Mouse (Mus musculus) embryonic fibroblast, embryonic 13.5 days (primary cell): ENCODE results near the gene Gart. TPM values are rescaled to one million over a fixed set of nuclear protein-coding genes. Genes with fewer than 3 reads are reported as not detected.

Experiments used
- H3K27ac ChIP-seq: 2 replicates; pipeline ENCODE4 v1.5.1; 2012; ENCODE audit warnings: low read length, control low read depth, inconsistent platforms; ENCODE audit not compliant: insufficient read depth
- H3K4me1 ChIP-seq: 2 replicates; pipeline ENCODE4 v1.6.1; 2011; ENCODE audit warnings: low read length; ENCODE audit not compliant: control insufficient read depth, insufficient read depth
- H3K4me3 ChIP-seq: 2 replicates; pipeline ENCODE4 v1.5.1; 2011; ENCODE audit warnings: mild to moderate bottlenecking, control low read depth, low read length; ENCODE audit not compliant: insufficient read depth
- CTCF ChIP-seq: IDR thresholded peaks from 2 replicates; pipeline ENCODE4 v1.5.1; 2011; ENCODE audit warnings: mild to moderate bottlenecking, control low read depth, low read length, moderate library complexity, borderline replicate concordance; ENCODE audit not compliant: insufficient read depth
- POLR2A ChIP-seq: IDR thresholded peaks from 2 replicates; pipeline ENCODE4 v1.6.1; 2011; ENCODE audit warnings: low read depth, mild to moderate bottlenecking, control low read depth, low read length, moderate library complexity
- polyA plus RNA-seq: library from polyadenylated mRNA; stranded (reverse); fragments of >200 nt; gene quantifications from 2 replicates; pipeline ENCODE4 v1.2.4, GENCODE M21; 2011; ENCODE audit warnings: low read depth; ENCODE audit not compliant: missing spikeins, insufficient read length

Gene Gart
- polyA plus RNA-seq, 1 experiment: 68.2 TPM

DNA sequence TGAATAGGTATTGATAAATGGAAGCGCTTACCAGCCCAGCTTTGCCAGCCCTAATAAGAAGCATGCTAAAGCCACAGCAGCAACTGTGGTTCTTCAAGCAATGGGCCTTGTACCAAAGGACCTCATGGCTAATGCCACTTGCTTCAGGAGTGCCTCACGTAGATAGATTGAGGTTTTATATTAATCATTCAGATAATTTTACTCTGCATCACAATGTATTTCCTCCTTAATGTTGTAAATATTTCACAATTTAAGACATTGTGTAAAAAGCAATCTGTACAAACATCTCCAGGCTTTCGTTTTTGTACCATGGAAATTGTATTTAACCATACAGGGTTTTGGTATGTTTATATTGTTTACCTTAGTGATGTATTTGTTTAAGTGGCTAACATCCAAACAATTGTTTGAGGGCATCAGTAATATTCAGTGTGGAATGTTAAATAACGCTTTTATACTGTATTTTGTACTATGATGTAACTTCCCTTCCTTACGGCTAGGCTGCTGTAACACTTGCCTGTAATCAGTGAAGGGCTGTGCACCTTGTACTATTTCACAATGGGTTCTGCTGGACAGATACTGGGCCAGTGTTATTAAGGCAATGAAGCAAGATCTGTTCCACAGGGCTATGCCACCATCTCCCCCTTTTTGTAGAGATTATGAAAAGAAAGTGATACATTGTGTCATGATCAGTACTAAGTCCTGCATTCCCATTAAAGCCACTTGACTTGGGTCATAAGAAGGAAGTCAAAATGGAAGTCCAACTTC, 31.6 kb upstream of the Gart start:
- no peak overlapping the region for H3K4me3 ChIP-seq
- no peaks in the 10 kb centered on the region for H3K4me1 ChIP-seq
- TF ChIP-seq POLR2A: no peak
- TF ChIP-seq CTCF: no peak
- no peak overlapping the region for H3K27ac ChIP-seq

DNA sequence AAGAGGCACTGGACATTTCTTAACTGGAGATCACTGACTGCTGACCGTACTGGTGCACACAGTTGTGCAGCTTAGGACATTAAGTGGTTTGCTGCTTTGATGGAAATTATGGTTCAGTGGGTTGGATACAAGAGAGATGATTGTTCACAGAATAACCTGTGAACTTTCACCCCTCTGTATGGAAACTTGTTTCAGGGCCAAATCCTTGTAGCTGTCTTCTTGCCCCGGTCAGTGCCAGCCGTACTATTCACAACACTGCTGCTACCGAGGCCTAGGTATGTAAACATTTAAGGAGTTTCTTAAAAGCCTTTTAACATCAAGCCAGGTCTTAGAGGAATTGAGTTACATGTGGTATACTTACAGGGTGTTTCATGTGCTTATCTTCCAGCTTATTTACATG, 27.7 kb upstream of the Gart start:
- H3K27ac ChIP-seq: no peak overlapping the region
- H3K4me3 ChIP-seq: no peak overlapping the region
- no peak for TF ChIP-seq POLR2A
- TF ChIP-seq CTCF: no peak
- no peaks in the 10 kb centered on the region for H3K4me1 ChIP-seq

DNA sequence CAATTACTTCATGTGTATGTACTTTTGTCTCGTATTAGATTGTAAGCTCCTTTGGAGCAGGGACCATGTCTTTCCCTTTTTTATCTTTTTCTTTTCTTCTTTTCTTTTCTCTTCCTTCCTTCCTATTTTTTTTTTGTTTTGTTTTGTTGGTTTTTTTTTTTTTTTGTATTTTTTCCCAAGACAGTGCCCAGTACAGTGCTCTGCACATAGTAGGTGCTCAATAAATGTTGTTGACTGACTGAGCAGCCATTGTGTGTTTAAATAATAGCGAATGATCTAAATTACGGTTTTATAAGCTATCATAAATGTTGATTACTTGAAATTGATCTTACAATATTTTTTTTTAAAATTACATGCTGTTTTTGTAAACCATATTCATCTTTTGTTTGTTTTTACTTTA, 17.0 kb upstream of the Gart start:
- H3K27ac ChIP-seq: no peak overlapping the region
- H3K4me1 ChIP-seq: no peaks in the 10 kb centered on the region
- H3K4me3 ChIP-seq: no peak overlapping the region
- no peak for TF ChIP-seq CTCF

DNA sequence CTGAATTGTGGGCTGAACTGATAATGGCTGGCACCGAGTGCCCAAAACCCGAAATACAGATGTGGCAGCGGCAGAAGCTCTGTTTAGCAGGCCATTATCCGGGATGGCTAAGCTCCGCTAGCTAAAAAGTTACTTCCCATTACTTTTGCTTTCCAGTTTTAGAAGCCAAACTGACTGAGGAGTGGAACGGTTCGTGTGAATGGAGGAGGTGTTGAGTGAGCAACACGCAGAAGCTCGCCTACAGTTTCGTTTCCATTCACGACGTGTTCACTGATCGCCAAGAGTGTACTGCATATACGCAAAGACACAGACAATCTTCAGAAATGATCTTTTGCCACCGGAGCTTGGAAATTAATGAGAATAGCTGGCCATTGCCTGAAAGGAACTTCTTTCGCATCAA, 15.6 kb upstream of the Gart start:
- Histone ChIP-seq H3K27ac (no peak overlapping the region), H3K4me1 (no peaks in the 10 kb centered on the region), H3K4me3 (no peak overlapping the region)
- TF ChIP-seq CTCF (no peak), POLR2A (no peak)

DNA sequence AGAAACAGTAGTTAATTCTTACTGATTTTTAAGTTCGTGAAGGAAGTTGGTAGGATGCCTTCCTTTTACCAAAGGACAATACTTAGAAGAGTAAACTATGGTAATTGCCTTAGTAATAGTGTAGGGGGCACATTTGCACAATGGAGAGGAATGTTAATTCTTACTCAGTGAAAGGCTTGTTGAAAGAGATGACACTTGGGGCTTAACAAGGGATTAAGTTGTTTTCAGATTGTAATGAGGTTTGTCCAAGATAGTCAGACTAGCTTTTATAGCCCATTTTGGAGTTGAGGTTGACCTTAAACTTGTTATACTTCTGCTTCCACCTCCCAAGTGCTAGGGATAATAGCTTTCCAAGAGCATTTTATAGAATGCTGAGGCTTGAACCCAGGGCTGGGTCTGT, 14.6 kb upstream of the Gart start:
- TF ChIP-seq CTCF (no peak), POLR2A (no peak)
- Histone ChIP-seq H3K4me3 (no peak overlapping the region), H3K4me1 (no peaks in the 10 kb centered on the region), H3K27ac (no peak overlapping the region)

DNA sequence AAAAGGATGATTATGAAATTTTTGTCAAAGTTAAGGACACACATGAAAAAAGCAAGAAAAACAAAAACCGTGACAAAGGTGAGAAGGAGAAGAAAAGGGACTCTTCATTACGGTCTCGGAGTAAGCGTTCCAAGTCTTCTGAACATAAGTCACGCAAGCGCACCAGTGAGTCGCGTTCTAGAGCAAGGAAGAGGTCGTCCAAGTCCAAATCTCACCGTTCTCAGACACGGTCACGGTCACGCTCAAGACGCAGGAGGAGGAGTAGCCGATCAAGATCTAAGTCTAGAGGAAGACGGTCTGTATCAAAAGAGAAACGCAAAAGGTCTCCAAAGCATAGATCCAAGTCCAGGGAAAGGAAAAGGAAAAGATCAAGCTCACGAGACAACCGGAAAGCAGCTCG, 13.0 kb upstream of the Gart start:
- TF ChIP-seq CTCF (no peak), POLR2A (no peak)
- no peaks in the 10 kb centered on the region for H3K4me1 ChIP-seq
- no peak overlapping the region for H3K27ac ChIP-seq
- no peak overlapping the region for H3K4me3 ChIP-seq

DNA sequence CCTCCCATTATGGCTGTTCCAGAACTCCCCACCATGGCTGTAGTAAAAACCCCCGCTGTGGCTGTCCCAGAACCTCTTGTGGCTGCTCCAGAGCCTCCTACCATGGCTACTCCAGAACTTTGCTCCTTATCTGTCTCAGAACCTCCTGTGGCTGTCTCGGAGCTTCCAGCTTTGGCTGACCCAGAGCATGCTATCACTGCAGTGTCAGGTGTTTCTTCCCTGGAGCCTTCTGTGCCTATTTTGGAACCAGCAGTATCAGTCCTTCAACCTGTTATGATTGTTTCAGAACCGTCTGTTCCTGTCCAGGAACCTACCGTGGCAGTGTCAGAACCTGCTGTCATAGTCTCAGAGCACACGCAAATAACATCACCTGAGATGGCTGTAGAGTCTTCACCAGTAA, 11.7 kb upstream of the Gart start:
- Histone ChIP-seq H3K4me3 (no peak overlapping the region), H3K27ac (no peak overlapping the region), H3K4me1 (no peaks in the 10 kb centered on the region)
- TF ChIP-seq CTCF (no peak), POLR2A (no peak)

DNA sequence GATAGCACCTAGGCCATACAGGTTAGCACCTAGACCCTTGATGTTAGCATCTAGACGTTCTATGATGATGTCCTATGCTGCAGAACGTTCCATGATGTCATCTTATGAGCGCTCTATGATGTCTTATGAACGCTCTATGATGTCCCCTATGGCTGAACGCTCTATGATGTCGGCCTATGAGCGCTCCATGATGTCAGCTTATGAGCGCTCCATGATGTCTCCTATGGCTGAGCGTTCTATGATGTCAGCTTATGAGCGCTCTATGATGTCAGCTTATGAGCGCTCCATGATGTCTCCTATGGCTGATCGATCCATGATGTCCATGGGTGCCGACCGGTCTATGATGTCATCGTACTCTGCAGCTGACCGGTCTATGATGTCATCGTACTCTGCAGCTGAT, 10.5 kb upstream of the Gart start:
- TF ChIP-seq POLR2A: no peak
- no peak for TF ChIP-seq CTCF
- Histone ChIP-seq H3K4me1 (no peaks in the 10 kb centered on the region), H3K4me3 (no peak overlapping the region), H3K27ac (no peak overlapping the region)

DNA sequence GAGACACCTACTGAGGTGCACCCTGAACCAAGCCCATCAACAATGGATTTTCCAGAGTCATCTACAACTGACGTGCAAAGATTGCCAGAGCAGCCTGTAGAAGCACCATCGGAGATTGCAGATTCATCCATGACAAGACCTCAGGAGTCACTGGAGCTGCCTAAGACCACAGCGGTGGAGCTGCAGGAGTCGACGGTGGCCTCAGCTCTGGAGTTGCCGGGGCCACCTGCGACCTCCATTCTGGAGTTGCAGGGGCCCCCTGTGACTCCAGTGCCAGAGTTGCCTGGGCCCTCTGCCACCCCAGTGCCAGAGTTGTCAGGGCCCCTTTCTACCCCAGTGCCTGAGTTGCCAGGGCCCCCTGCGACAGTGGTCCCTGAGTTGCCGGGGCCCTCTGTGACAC, 8.5 kb upstream of the Gart start:
- no peak overlapping the region for H3K27ac ChIP-seq
- H3K4me3 ChIP-seq: no peak overlapping the region
- H3K4me1 ChIP-seq: no peaks in the 10 kb centered on the region
- TF ChIP-seq CTCF: no peak
- no peak for TF ChIP-seq POLR2A

DNA sequence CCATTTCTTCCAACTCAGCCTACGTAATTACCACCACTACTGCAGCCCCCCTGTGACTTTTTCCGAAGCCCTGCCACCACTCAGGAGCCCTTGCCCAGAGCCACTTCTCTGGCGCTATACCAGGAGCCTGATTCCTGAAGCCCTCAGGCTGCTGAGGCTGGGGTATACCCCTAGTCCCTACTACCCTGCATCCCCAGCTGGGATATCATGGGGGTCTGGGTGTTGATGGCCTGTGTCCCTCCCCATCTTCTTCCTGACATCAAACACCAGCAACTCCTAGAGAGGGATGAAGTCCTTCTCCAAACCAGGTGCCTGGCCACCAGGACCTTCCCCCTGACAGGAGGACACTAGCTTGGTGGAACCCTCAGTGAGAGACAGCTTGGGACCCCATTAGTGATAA, 5.4 kb upstream of the Gart start:
- no peak for TF ChIP-seq POLR2A
- TF ChIP-seq CTCF: no peak
- Histone ChIP-seq H3K4me3 (no peak overlapping the region), H3K4me1 (no peaks in the 10 kb centered on the region), H3K27ac (no peak overlapping the region)
